In the genomic region with DNA sequence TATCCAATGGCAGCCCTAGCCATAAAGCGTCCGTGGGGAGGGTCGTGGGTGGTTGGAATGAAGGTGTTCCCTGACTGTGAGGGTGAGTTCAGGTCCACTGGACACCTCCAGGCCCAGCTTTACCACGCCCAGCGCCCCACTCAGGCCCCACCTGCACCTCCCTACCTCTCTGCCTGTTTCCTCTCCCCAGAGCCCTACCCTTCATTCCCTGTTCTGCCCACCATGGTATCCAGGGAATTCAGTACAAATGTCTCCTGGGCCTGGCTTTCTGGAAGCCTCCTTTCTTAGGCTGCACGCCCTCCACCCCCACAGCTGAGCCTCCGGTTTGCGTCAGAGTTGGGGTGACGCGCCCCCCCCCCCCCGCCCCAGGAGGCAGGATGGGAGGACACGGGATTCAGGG, we compare ENCODE assay signal across 1 mouse cellular context.
TF ChIP-seq lines count a peak whose summit lies in the region.

No protein-coding gene starts in this region.

TF ChIP-seq in MEL, 35 proteins besides CTCF, POLR2A, EP300 and RAD21 (continued from another document):
- TF ChIP-seq BHLHE40 (IDR thresholded peaks at IDR 0.05; ENCODE audit: borderline replicate concordance, low read depth, low read length), result no peak
- no peak for TF ChIP-seq KAT2A (conservative IDR thresholded peaks at IDR 0.05; ENCODE audit: low read depth, low read length)
- no peak for TF ChIP-seq MYC (IDR thresholded peaks at IDR 0.05; ENCODE audit: low read depth, low read length)
- no peak for TF ChIP-seq GATA1 (IDR thresholded peaks at IDR 0.05; ENCODE audit: low read depth, low read length)
- TF ChIP-seq MAZ (IDR thresholded peaks at IDR 0.05; ENCODE audit: low read depth, low read length), result no peak
- TF ChIP-seq POLR2AphosphoS2 (IDR thresholded peaks at IDR 0.05; ENCODE audit: low read length), result no peak
- no peak for TF ChIP-seq MEF2A (IDR thresholded peaks at IDR 0.05; ENCODE audit: extremely low read depth, insufficient replicate concordance, low read depth, low read length, poor library complexity, severe bottlenecking)
- no peak for TF ChIP-seq GABPA (IDR thresholded peaks at IDR 0.05; ENCODE audit: low read depth, low read length)
- TF ChIP-seq CHD2 (IDR thresholded peaks at IDR 0.05; ENCODE audit: low read length), result no peak
- no peak for TF ChIP-seq MYB (IDR thresholded peaks at IDR 0.05; ENCODE audit: low read depth, low read length)
